Mouse (Mus musculus) neural tube, embryonic 14.5 days (tissue): ENCODE measurements at regions not wholly inside any gene's neighbourhood (a gene's known extent, or its start where the extent isn't known, plus 50 kb on each side); places are given as distances from the start of the nearest gene placed in this dataset.
A peak's percentile ranks its signal among the peaks of the same experiment; 100 is the strongest.

ENCODE experiments used
- ATAC-seq: fragments of 200-750 bp; cut with Nextera tagmentation; 2 replicates; pipeline ENCODE4 v1.8.0; 2017; ENCODE audit warnings: low read depth, mild to moderate bottlenecking, moderate TSS enrichment, moderate library complexity
- H3K27ac ChIP-seq: fragments of 300-500 bp; sonication (generic); 2 replicates; pipeline ENCODE4 v1.5.1; 2014; ENCODE audit warnings: low read depth, mild to moderate bottlenecking, control low read depth, low read length, moderate library complexity, mixed read lengths
- H3K27me3 ChIP-seq: fragments of 300-500 bp; sonication (generic); 2 replicates; pipeline ENCODE4 v1.6.1; 2014; ENCODE audit warnings: low read length; ENCODE audit not compliant: control insufficient read depth, insufficient read depth
- H3K36me3 ChIP-seq: fragments of 300-500 bp; sonication (generic); 2 replicates; pipeline ENCODE4 v1.6.1; 2014; ENCODE audit warnings: low read length, mixed read lengths; ENCODE audit not compliant: control insufficient read depth, insufficient read depth
- H3K4me1 ChIP-seq: fragments of 300-500 bp; sonication (generic); 2 replicates; pipeline ENCODE4 v1.6.1; 2014; ENCODE audit warnings: low read length; ENCODE audit not compliant: control insufficient read depth, insufficient read depth
- H3K4me2 ChIP-seq: fragments of 300-500 bp; sonication (generic); 2 replicates; pipeline ENCODE4 v1.6.1; 2014; ENCODE audit warnings: mild to moderate bottlenecking, low read depth, low read length, control low read depth
- H3K4me3 ChIP-seq: fragments of 300-500 bp; sonication (generic); 2 replicates; pipeline ENCODE4 v1.5.1; 2014; ENCODE audit warnings: low read depth, low read length, control low read depth, mixed read lengths
- H3K9ac ChIP-seq: fragments of 300-500 bp; sonication (generic); replicated peaks from 2 replicates; pipeline ENCODE4 v1.6.1; 2014; ENCODE audit warnings: low read depth, mild to moderate bottlenecking, control low read depth, low read length, mixed read lengths
- H3K9me3 ChIP-seq: fragments of 300-500 bp; sonication (generic); 2 replicates; pipeline ENCODE4 v1.6.1; 2016; ENCODE audit warnings: low read length; ENCODE audit not compliant: control insufficient read depth
- WGBS: fragments of 180-500 bp; shearing (Covaris S2); extraction: QIAGEN DNeasy Blood & Tissue Kit; methylation state at CpG from one replicate; pipeline ENCODE4 v1.1.7; 2014; 5-methylcytosine and 5-hydroxymethylcytosine counted together

DNA sequence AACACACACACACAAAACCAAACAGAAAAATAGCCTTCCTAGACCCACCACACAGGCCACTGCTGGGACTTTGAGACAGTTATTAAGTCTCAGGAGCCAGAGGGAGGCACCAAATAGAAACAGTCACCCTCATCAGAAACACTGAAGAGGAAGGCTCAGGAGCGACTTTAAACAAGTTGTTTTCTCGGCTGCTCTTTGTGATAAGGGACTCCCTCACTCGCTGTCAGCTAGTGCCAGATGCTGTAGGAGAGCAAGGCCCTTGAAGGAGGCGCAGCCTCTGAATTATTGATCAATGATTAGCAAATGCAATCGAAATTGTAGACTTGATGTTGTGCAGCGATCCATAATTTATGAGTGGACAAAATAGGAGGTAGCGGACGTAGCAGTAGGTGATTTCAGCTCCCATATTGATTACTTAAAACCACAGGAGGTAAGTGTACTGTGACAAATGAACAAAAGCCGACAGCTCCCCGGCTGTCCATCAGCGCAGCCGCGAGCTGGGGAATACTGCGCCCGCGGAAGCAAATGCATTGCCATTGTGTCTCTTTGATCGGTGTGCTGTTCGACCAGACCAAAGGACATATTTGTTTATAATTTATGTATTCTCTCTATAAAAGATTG is 187.4 kb downstream of the Irx2 start:
- peaks cover 14% of the 10 kb centered on the region for H3K27me3 ChIP-seq

DNA sequence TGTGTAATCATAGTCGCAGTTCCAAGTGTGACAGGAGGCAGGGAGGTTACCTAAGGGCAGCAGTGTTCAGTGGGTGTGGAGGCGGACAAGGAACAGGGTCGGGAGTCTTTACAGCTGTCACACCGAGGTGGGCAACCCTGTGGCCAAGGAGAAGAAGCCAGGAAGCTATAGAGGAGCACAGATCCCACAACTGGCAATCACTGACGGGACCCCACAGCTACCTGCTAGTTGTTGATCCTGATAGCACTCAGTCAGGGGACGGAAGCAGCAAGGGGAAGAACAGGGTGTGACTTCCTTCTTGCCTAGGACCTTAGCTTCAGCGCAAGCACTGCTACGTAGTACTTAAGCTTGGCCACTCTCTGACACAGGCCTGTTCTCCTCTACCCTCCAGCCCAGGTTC is 188.2 kb downstream of the Irx2 start:
- no peak for ATAC-seq
- Histone ChIP-seq H3K9ac (no peak overlapping the region), H3K36me3 (no peaks in the 10 kb centered on the region), H3K27me3 (peaks cover 14% of the 10 kb centered on the region), H3K4me3 (no peak overlapping the region), H3K4me2 (peak overlapping the region; percentile 43; the same call in 1 of the 2 replicates), H3K4me1 (0 out of 2 replicates have a peak, but pooled peaks cover 11% of the 10 kb centered on the region), H3K9me3 (no peaks in the 10 kb centered on the region), H3K27ac (no peak overlapping the region)
- WGBS, result 16% methylated on average over 8 of the region's 8 CpGs

More for the DNA sequence above, 187.4 kb downstream of the Irx2 start:
- WGBS, result 2% methylated on average over 18 of the region's 18 CpGs
- no peaks in the 10 kb centered on the region for H3K36me3 ChIP-seq
- ATAC-seq, result 0 out of 2 replicates have a peak, but pooled peaks have one; percentile 56
- H3K27ac ChIP-seq, result no peak overlapping the region
- peak overlapping the region; percentile 43 for H3K4me2 ChIP-seq
- H3K4me3 ChIP-seq, result peak overlapping the region; percentile 18; the same call in 1 of the 2 replicates
- 0 out of 2 replicates have a peak, but pooled peaks cover 11% of the 10 kb centered on the region for H3K4me1 ChIP-seq
- H3K9ac ChIP-seq, result 0 out of 2 replicates have a peak overlapping the region, but pooled peaks have one; percentile 21
- no peaks in the 10 kb centered on the region for H3K9me3 ChIP-seq

GRCm38 (mm10) chr13:72817521-72817920 is 188.9 kb downstream of the Irx2 start:
- Histone ChIP-seq H3K9ac (no peak overlapping the region), H3K27me3 (peaks cover 14% of the 10 kb centered on the region), H3K4me1 (0 out of 2 replicates have a peak, but pooled peaks cover 11% of the 10 kb centered on the region), H3K4me2 (no peak overlapping the region), H3K9me3 (no peaks in the 10 kb centered on the region), H3K27ac (no peak overlapping the region), H3K4me3 (no peak overlapping the region), H3K36me3 (no peaks in the 10 kb centered on the region)
- ATAC-seq, result no peak
- WGBS, result 5% methylated on average over 2 of the region's 2 CpGs

GRCm38 (mm10) chr13:72817930-72818329 is 189.3 kb downstream of the Irx2 start:
- Histone ChIP-seq H3K4me1 (0 out of 2 replicates have a peak, but pooled peaks cover 11% of the 10 kb centered on the region), H3K4me2 (no peak overlapping the region), H3K36me3 (no peaks in the 10 kb centered on the region), H3K9me3 (no peaks in the 10 kb centered on the region), H3K27ac (no peak overlapping the region), H3K9ac (no peak overlapping the region), H3K4me3 (no peak overlapping the region), H3K27me3 (peaks cover 14% of the 10 kb centered on the region)
- WGBS, result 17% methylated on average over 6 of the region's 6 CpGs
- peak; percentile 42; the same call in 1 of the 2 replicates for ATAC-seq

DNA sequence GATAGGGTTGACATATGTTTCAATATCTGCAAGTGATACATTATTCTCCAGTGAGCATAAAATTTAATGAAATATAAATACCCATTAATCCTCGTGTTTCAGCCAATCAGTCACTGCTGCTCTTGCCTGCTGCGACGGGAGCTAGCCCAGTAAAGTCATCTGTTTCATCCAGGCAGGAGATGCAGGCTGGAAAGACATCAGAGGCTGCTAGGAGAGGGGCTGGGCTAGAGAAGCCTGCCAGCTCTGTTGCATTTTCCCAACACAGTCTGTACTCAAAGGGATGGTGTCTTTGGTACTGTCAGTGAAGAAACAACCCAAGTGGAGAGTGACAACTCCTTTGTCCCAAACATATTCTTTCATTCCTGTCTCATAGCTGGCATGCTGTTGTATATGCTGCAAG is 198.0 kb downstream of the Irx2 start:
- no peak overlapping the region for H3K9ac ChIP-seq
- H3K36me3 ChIP-seq, result no peaks in the 10 kb centered on the region
- H3K4me1 ChIP-seq, result no peaks in the 10 kb centered on the region
- H3K4me2 ChIP-seq, result no peak overlapping the region
- H3K27ac ChIP-seq, result no peak overlapping the region
- no peaks in the 10 kb centered on the region for H3K9me3 ChIP-seq
- no peaks in the 10 kb centered on the region for H3K27me3 ChIP-seq
- H3K4me3 ChIP-seq, result no peak overlapping the region
- WGBS, result 45% methylated on average over 3 of the region's 3 CpGs
- no peak for ATAC-seq

- WGBS, result 77% methylated on average over 3 of the region's 3 CpGs
- no peaks in the 10 kb centered on the region for H3K9me3 ChIP-seq
- H3K27ac ChIP-seq, result no peak overlapping the region
- no peak overlapping the region for H3K4me2 ChIP-seq
- H3K4me3 ChIP-seq, result no peak overlapping the region
- H3K9ac ChIP-seq, result no peak overlapping the region
- no peaks in the 10 kb centered on the region for H3K36me3 ChIP-seq
- no peaks in the 10 kb centered on the region for H3K4me1 ChIP-seq
- ATAC-seq, result no peak
- H3K27me3 ChIP-seq, result no peaks in the 10 kb centered on the region
Measured at GRCm38 (mm10) chr13:72829331-72829730, 200.7 kb downstream of the Irx2 start.

- no peaks in the 10 kb centered on the region for H3K36me3 ChIP-seq
- WGBS, result 94% methylated on average over 2 of the region's 2 CpGs
- ATAC-seq, result no peak
- no peak overlapping the region for H3K4me2 ChIP-seq
- no peaks in the 10 kb centered on the region for H3K4me1 ChIP-seq
- H3K27me3 ChIP-seq, result no peaks in the 10 kb centered on the region; the same call in 1 of the 2 replicates
- H3K27ac ChIP-seq, result no peak overlapping the region
- no peaks in the 10 kb centered on the region for H3K9me3 ChIP-seq
- no peak overlapping the region for H3K9ac ChIP-seq
- no peak overlapping the region for H3K4me3 ChIP-seq
Measured at GRCm38 (mm10) chr13:72833326-72833725, 204.7 kb downstream of the Irx2 start.

- Histone ChIP-seq H3K27ac (no peak overlapping the region), H3K9me3 (no peaks in the 10 kb centered on the region), H3K4me2 (no peak overlapping the region), H3K27me3 (no peaks in the 10 kb centered on the region; the same call in 1 of the 2 replicates), H3K9ac (no peak overlapping the region), H3K4me1 (no peaks in the 10 kb centered on the region), H3K36me3 (no peaks in the 10 kb centered on the region), H3K4me3 (no peak overlapping the region)
- 63% methylated on average over 9 of the region's 9 CpGs for WGBS
- ATAC-seq, result no peak
Measured at GRCm38 (mm10) chr13:72837016-72837415, 208.4 kb downstream of the Irx2 start.

- 67% methylated on average over 4 of the region's 4 CpGs for WGBS
- Histone ChIP-seq H3K4me1 (no peaks in the 10 kb centered on the region), H3K4me3 (no peak overlapping the region), H3K36me3 (no peaks in the 10 kb centered on the region), H3K9me3 (no peaks in the 10 kb centered on the region), H3K4me2 (no peak overlapping the region), H3K27ac (no peak overlapping the region), H3K9ac (no peak overlapping the region), H3K27me3 (no peaks in the 10 kb centered on the region)
- no peak for ATAC-seq
Measured at GRCm38 (mm10) chr13:72848097-72848496, 219.5 kb downstream of the Irx2 start.
